Mouse (Mus musculus) forebrain, embryonic 11.5 days (tissue): ENCODE data around the gene Tenm3. TPM values are rescaled to one million over a fixed set of nuclear protein-coding genes. Genes with fewer than 3 reads are reported as not detected.

Source experiments
- ATAC-seq: fragments of 200-750 bp; cut with Nextera tagmentation; replicated peaks from 2 replicates; pipeline ENCODE4 v1.8.0; 2017; ENCODE audit warnings: moderate TSS enrichment; ENCODE audit not compliant: low FRiP score
- DNase-seq: peaks from one replicate; pipeline ENCODE4 v3.0.0-alpha.2; 2017; ENCODE audit warnings: low spot score
- H3K27ac ChIP-seq: fragments of 300-500 bp; sonication (generic); 2 replicates; pipeline ENCODE4 v1.5.1; 2014; ENCODE audit warnings: low read depth, low read length
- H3K27me3 ChIP-seq: fragments of 300-500 bp; sonication (generic); 2 replicates; pipeline ENCODE4 v1.6.1; 2014; ENCODE audit warnings: mild to moderate bottlenecking, low read length, mixed read lengths; ENCODE audit not compliant: control insufficient read depth, insufficient read depth
- H3K36me3 ChIP-seq: fragments of 300-500 bp; sonication (generic); 2 replicates; pipeline ENCODE4 v1.6.1; 2014; ENCODE audit warnings: mild to moderate bottlenecking, low read length, moderate library complexity, mixed read lengths; ENCODE audit not compliant: control insufficient read depth, insufficient read depth
- H3K4me1 ChIP-seq: fragments of 300-500 bp; sonication (generic); replicated peaks from 2 replicates; pipeline ENCODE4 v1.6.1; 2014; ENCODE audit warnings: low read length, mixed read lengths; ENCODE audit not compliant: control insufficient read depth, insufficient read depth
- H3K4me2 ChIP-seq: fragments of 300-500 bp; sonication (generic); 2 replicates; pipeline ENCODE4 v1.6.1; 2014; ENCODE audit warnings: low read depth, mild to moderate bottlenecking, low read length, moderate library complexity, mixed read lengths; ENCODE audit not compliant: severe bottlenecking
- H3K4me3 ChIP-seq: fragments of 300-500 bp; sonication (generic); 2 replicates; pipeline ENCODE4 v1.5.1; 2014; ENCODE audit warnings: low read depth, low read length
- H3K9ac ChIP-seq: fragments of 300-500 bp; sonication (generic); 2 replicates; pipeline ENCODE4 v1.6.1; 2014; ENCODE audit warnings: low read length
- H3K9me3 ChIP-seq: fragments of 300-500 bp; sonication (generic); 2 replicates; pipeline ENCODE4 v1.6.1; 2016; ENCODE audit warnings: low read length, mixed read lengths; ENCODE audit not compliant: control insufficient read depth
- WGBS: fragments of 180-500 bp; shearing (Covaris S2); extraction: QIAGEN DNeasy Blood & Tissue Kit; methylation state at CpG from one replicate; pipeline ENCODE4 v1.1.7; 2014; 5-methylcytosine and 5-hydroxymethylcytosine counted together
- polyA plus RNA-seq: library from polyadenylated mRNA; unstranded; fragments of >200 nt; fragmentation: Nextera tagmentation; extraction: Ambion mirVana; gene quantifications from 2 replicates; pipeline ENCODE4 v1.2.1, GENCODE M21; 2014

The Tenm3 gene
- polyA plus RNA-seq, 1 experiment from 2014 or later, result 48.1 TPM

- no peak overlapping the region for H3K4me2 ChIP-seq
- no peak overlapping the region for H3K4me3 ChIP-seq
- H3K27me3 ChIP-seq, result no peaks in the 10 kb centered on the region
- H3K9me3 ChIP-seq, result no peaks in the 10 kb centered on the region
- WGBS, result 84% methylated on average over 8 of the region's 8 CpGs
- DNase-seq (no peak), ATAC-seq (no peak)
- H3K4me1 ChIP-seq, result no peaks in the 10 kb centered on the region
- no peak overlapping the region for H3K27ac ChIP-seq
- no peak overlapping the region for H3K9ac ChIP-seq
- H3K36me3 ChIP-seq, result no peaks in the 10 kb centered on the region
Observed at GRCm38 (mm10) chr8:48633426-48633825, 210.3 kb downstream of the Tenm3 start.

GRCm38 (mm10) chr8:48622517-48623153, 221.1 kb downstream of the Tenm3 start:
- no peak overlapping the region for H3K4me2 ChIP-seq
- H3K36me3 ChIP-seq, result no peaks in the 10 kb centered on the region
- 86% methylated on average over 11 of the region's 11 CpGs for whole genome bisulfite sequencing
- ATAC-seq, result no peak
- no peaks in the 10 kb centered on the region for H3K4me1 ChIP-seq
- DNase-seq, result no peak
- H3K9me3 ChIP-seq, result no peaks in the 10 kb centered on the region
- no peaks in the 10 kb centered on the region for H3K27me3 ChIP-seq
- no peak overlapping the region for H3K4me3 ChIP-seq
- no peak overlapping the region for H3K27ac ChIP-seq
- H3K9ac ChIP-seq, result no peak overlapping the region

GRCm38 (mm10) chr8:48615088-48615487, 228.7 kb downstream of the Tenm3 start:
- Histone ChIP-seq H3K9me3 (no peaks in the 10 kb centered on the region), H3K4me1 (peaks cover 6% of the 10 kb centered on the region; the same call in 1 of the 2 replicates), H3K27me3 (no peaks in the 10 kb centered on the region), H3K9ac (no peak overlapping the region), H3K4me3 (no peak overlapping the region), H3K4me2 (no peak overlapping the region), H3K36me3 (no peaks in the 10 kb centered on the region), H3K27ac (no peak overlapping the region)
- ATAC-seq, result peak; percentile 77
- 10% methylated on average over 8 of the region's 8 CpGs for WGBS
- DNase-seq, result peak; percentile 56

GRCm38 (mm10) chr8:48611934-48612512, 231.7 kb downstream of the Tenm3 start:
- peaks cover 6% of the 10 kb centered on the region; the same call in 1 of the 2 replicates for H3K4me1 ChIP-seq
- no peak overlapping the region for H3K4me2 ChIP-seq
- H3K27ac ChIP-seq, result no peak overlapping the region
- no peaks in the 10 kb centered on the region for H3K9me3 ChIP-seq
- WGBS, result 89% methylated on average over 10 of the region's 10 CpGs
- no peak for DNase-seq
- no peaks in the 10 kb centered on the region for H3K27me3 ChIP-seq
- no peaks in the 10 kb centered on the region for H3K36me3 ChIP-seq
- H3K4me3 ChIP-seq, result no peak overlapping the region
- no peak for ATAC-seq
- H3K9ac ChIP-seq, result no peak overlapping the region

- no peak for ATAC-seq
- no peak overlapping the region for H3K27ac ChIP-seq
- no peak for DNase-seq
- peaks cover 6% of the 10 kb centered on the region; the same call in 1 of the 2 replicates for H3K4me1 ChIP-seq
- H3K4me3 ChIP-seq, result no peak overlapping the region
- 81% methylated on average over 12 of the region's 12 CpGs for WGBS
- no peaks in the 10 kb centered on the region for H3K36me3 ChIP-seq
- H3K9me3 ChIP-seq, result no peaks in the 10 kb centered on the region
- no peak overlapping the region for H3K9ac ChIP-seq
- no peaks in the 10 kb centered on the region for H3K27me3 ChIP-seq
- no peak overlapping the region for H3K4me2 ChIP-seq
Observed at GRCm38 (mm10) chr8:48611126-48611525, 232.6 kb downstream of the Tenm3 start.

GRCm38 (mm10) chr8:48610316-48610715, 233.4 kb downstream of the Tenm3 start:
- Histone ChIP-seq H3K27ac (no peak overlapping the region), H3K4me3 (no peak overlapping the region), H3K9me3 (no peaks in the 10 kb centered on the region), H3K27me3 (no peaks in the 10 kb centered on the region), H3K36me3 (no peaks in the 10 kb centered on the region), H3K4me1 (peaks cover 2% of the 10 kb centered on the region; the same call in 1 of the 2 replicates), H3K4me2 (no peak overlapping the region), H3K9ac (no peak overlapping the region)
- 86% methylated on average over 6 of the region's 6 CpGs for WGBS
- no peak for DNase-seq
- no peak for ATAC-seq

- Histone ChIP-seq H3K9me3 (no peaks in the 10 kb centered on the region), H3K4me2 (no peak overlapping the region), H3K27me3 (no peaks in the 10 kb centered on the region), H3K9ac (no peak overlapping the region), H3K4me3 (no peak overlapping the region), H3K27ac (no peak overlapping the region), H3K4me1 (peaks cover 2% of the 10 kb centered on the region; the same call in 1 of the 2 replicates), H3K36me3 (no peaks in the 10 kb centered on the region)
- WGBS, result 86% methylated on average over 4 of the region's 4 CpGs
- ATAC-seq (no peak), DNase-seq (no peak)
Observed at GRCm38 (mm10) chr8:48609684-48610083, 234.1 kb downstream of the Tenm3 start.

- Histone ChIP-seq H3K4me1 (no peaks in the 10 kb centered on the region), H3K9me3 (no peaks in the 10 kb centered on the region), H3K27ac (no peak overlapping the region), H3K4me2 (no peak overlapping the region), H3K4me3 (no peak overlapping the region), H3K9ac (no peak overlapping the region), H3K36me3 (no peaks in the 10 kb centered on the region), H3K27me3 (no peaks in the 10 kb centered on the region)
- no peak for ATAC-seq
- DNase-seq, result no peak
- WGBS, result 91% methylated on average over 10 of the region's 10 CpGs
Observed at GRCm38 (mm10) chr8:48604190-48604897, 239.4 kb downstream of the Tenm3 start.
